Mouse (Mus musculus) left cerebral cortex, adult 11 months (tissue): ENCODE results near the gene Krtap27-1.

ENCODE experiments used
- DNase-seq: peaks from one replicate; pipeline ENCODE4 v3.0.0; 2022; ENCODE audit warnings: low spot score

Krtap27-1 gene

GRCm38 (mm10) chr16:88671571-88671970 is at the start of gene Krtap27-1:
TSS of gene Krtap27-1 (minus strand) at chr16:88671671.
- DNase-seq: no peak

- no peak for DNase-seq
These were observed 48.6 kb upstream of the Krtap27-1 start for GRCm38 (mm10) chr16:88720031-88720430.

- DNase-seq: no peak
These were observed 45.1 kb upstream of the Krtap27-1 start for GRCm38 (mm10) chr16:88716549-88716948.

GRCm38 (mm10) chr16:88711245-88711644 is 39.8 kb upstream of the Krtap27-1 start:
- DNase-seq: no peak

GRCm38 (mm10) chr16:88710757-88711156 is 39.3 kb upstream of the Krtap27-1 start:
- no peak for DNase-seq

GRCm38 (mm10) chr16:88707496-88708012 is 36.1 kb upstream of the Krtap27-1 start, which contains the start of gene 2310061N02Rik:
TSS of gene 2310061N02Rik (minus strand) at chr16:88707962.
- DNase-seq: no peak

GRCm38 (mm10) chr16:88701072-88701864 is 29.8 kb upstream of the Krtap27-1 start:
- DNase-seq: no peak

- no peak for DNase-seq
These were observed 24.8 kb upstream of the Krtap27-1 start for GRCm38 (mm10) chr16:88696256-88696655.

- DNase-seq: no peak
These were observed 9.8 kb upstream of the Krtap27-1 start for GRCm38 (mm10) chr16:88681282-88681681.

- DNase-seq: no peak
These were observed 7.6 kb upstream of the Krtap27-1 start for GRCm38 (mm10) chr16:88679099-88679498.

GRCm38 (mm10) chr16:88657426-88657825 is 14.0 kb downstream of the Krtap27-1 start:
- DNase-seq: no peak

GRCm38 (mm10) chr16:88651952-88652351 is 19.5 kb downstream of the Krtap27-1 start:
- DNase-seq: no peak

- no peak for DNase-seq
These were observed 20.4 kb downstream of the Krtap27-1 start for GRCm38 (mm10) chr16:88651082-88651481.

GRCm38 (mm10) chr16:88647358-88647846 is 24.1 kb downstream of the Krtap27-1 start, which contains the start of gene Krtap26-1:
TSS of gene Krtap26-1 (minus strand) at chr16:88647796.
- no peak for DNase-seq

GRCm38 (mm10) chr16:88646366-88647111 is 24.9 kb downstream of the Krtap27-1 start:
- no peak for DNase-seq

GRCm38 (mm10) chr16:88640053-88640452 is 31.4 kb downstream of the Krtap27-1 start:
- no peak for DNase-seq

GRCm38 (mm10) chr16:88635142-88635541 is 36.3 kb downstream of the Krtap27-1 start:
- DNase-seq: no peak

- DNase-seq: no peak
These were observed 40.0 kb downstream of the Krtap27-1 start for GRCm38 (mm10) chr16:88631474-88631873.

GRCm38 (mm10) chr16:88627566-88627965 is 43.9 kb downstream of the Krtap27-1 start, which contains the start of gene 2310079G19Rik:
TSS of gene 2310079G19Rik (minus strand) at chr16:88627666.
- no peak for DNase-seq
